Mouse (Mus musculus) lung, postnatal 0 days (tissue): Measurements from ENCODE around the gene Stard8. TPM values are rescaled to one million over a fixed set of nuclear protein-coding genes. Genes with fewer than 3 reads are reported as not detected.

Source experiments
- ATAC-seq: fragments of 200-750 bp; cut with Nextera tagmentation; 2 replicates; pipeline ENCODE4 v1.8.0; 2017; ENCODE audit warnings: moderate library complexity
- DNase-seq: peaks from one replicate; pipeline ENCODE4 v3.0.0-alpha.2; 2016; ENCODE audit warnings: low spot score
- H3K27ac ChIP-seq: fragments of 300-500 bp; sonication (generic); 2 replicates; pipeline ENCODE4 v1.5.1; 2014; ENCODE audit warnings: antibody characterized with exemption, mild to moderate bottlenecking, low read length, mixed read lengths
- H3K27me3 ChIP-seq: fragments of 300-500 bp; sonication (generic); replicated peaks from 2 replicates; pipeline ENCODE4 v1.6.1; 2014; ENCODE audit warnings: low read length, mixed read lengths; ENCODE audit not compliant: insufficient read depth
- H3K36me3 ChIP-seq: fragments of 300-500 bp; sonication (generic); 2 replicates; pipeline ENCODE4 v1.6.1; 2014; ENCODE audit warnings: low read length, mixed read lengths; ENCODE audit not compliant: insufficient read depth
- H3K4me1 ChIP-seq: fragments of 300-500 bp; sonication (generic); 2 replicates; pipeline ENCODE4 v1.6.1; 2014; ENCODE audit warnings: antibody characterized with exemption, low read depth, low read length, mixed read lengths; ENCODE audit not compliant: insufficient read depth
- H3K4me2 ChIP-seq: fragments of 300-500 bp; sonication (generic); replicated peaks from 2 replicates; pipeline ENCODE4 v1.6.1; 2014; ENCODE audit warnings: low read depth, mild to moderate bottlenecking, low read length, moderate library complexity, mixed read lengths
- H3K4me3 ChIP-seq: fragments of 300-500 bp; sonication (generic); 2 replicates; pipeline ENCODE4 v1.5.1; 2014; ENCODE audit warnings: low read depth, low read length
- H3K9ac ChIP-seq: fragments of 300-500 bp; sonication (generic); replicated peaks from 2 replicates; pipeline ENCODE4 v1.6.1; 2014; ENCODE audit warnings: low read depth, mild to moderate bottlenecking
- H3K9me3 ChIP-seq: fragments of 300-500 bp; sonication (generic); 2 replicates; pipeline ENCODE4 v1.6.1; 2016; ENCODE audit warnings: low read length, mixed read lengths
- CTCF ChIP-seq: IDR thresholded peaks from 2 replicates; pipeline ENCODE4 v1.5.1; 2016; ENCODE audit warnings: antibody characterized with exemption, mild to moderate bottlenecking
- EP300 ChIP-seq: IDR thresholded peaks from 2 replicates; pipeline ENCODE4 v1.6.1; 2016; ENCODE audit warnings: antibody characterized with exemption, mild to moderate bottlenecking, control low read depth
- WGBS: fragments of 180-500 bp; shearing (Covaris S2); extraction: QIAGEN DNeasy Blood & Tissue Kit; methylation state at CpG from one replicate; pipeline ENCODE4 v1.1.7; 2014; 5-methylcytosine and 5-hydroxymethylcytosine counted together
- polyA plus RNA-seq: library from polyadenylated mRNA; unstranded; fragments of >200 nt; fragmentation: Nextera tagmentation; extraction: Ambion mirVana; gene quantifications from 2 replicates; pipeline ENCODE4 v1.2.1, GENCODE M21; 2015

The Stard8 gene
- polyA plus RNA-seq, 1 experiment from 2014 or later = 14.8 TPM

- TF ChIP-seq EP300 (0 out of 2 replicates have a peak, but pooled peaks have one; percentile 24), CTCF (no peak)
- no peak for DNase-seq
- 67% methylated on average over 10 of the region's 10 CpGs for WGBS
- no peak overlapping the region for H3K4me2 ChIP-seq
- H3K9ac ChIP-seq = no peak overlapping the region
- H3K4me3 ChIP-seq = no peak overlapping the region
- no peak overlapping the region for H3K27ac ChIP-seq
- H3K36me3 ChIP-seq = no peaks in the 10 kb centered on the region
- H3K4me1 ChIP-seq = no peaks in the 10 kb centered on the region; the same call in 1 of the 2 replicates
- no peaks in the 10 kb centered on the region for H3K27me3 ChIP-seq
- H3K9me3 ChIP-seq = no peaks in the 10 kb centered on the region
- ATAC-seq = no peak
These were observed 47.9 kb downstream of the Stard8 start for GRCm38 (mm10) chrX:99050736-99051481.

- DNase-seq = peak; percentile 81
These were observed 49.2 kb downstream of the Stard8 start for GRCm38 (mm10) chrX:99052255-99052654.

DNA sequence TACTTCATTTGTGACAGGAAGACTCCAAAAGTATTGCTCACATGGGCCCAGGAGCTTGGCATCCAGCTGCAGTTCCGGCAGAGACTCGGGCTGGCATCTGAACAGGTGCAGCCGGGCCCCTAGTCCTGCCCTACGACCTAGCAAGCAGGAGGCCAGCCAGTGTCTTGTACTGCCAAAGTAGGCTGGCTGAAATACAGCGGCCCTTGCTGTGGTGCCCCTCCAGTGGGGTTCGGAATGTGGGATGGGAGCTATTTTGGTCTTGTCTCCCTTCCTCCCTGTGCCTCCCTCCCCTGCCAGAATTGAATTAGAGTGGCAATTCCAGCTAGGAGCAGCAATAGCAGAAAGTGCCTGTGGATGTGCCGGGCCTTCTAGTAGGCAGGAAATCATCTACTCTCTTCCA, 51.5 kb downstream of the Stard8 start:
- Histone ChIP-seq H3K27ac (0 out of 2 replicates have a peak overlapping the region, but pooled peaks have one; percentile 26), H3K4me3 (no peak overlapping the region), H3K9ac (no peak overlapping the region), H3K27me3 (no peaks in the 10 kb centered on the region), H3K4me2 (no peak overlapping the region), H3K9me3 (no peaks in the 10 kb centered on the region), H3K36me3 (no peaks in the 10 kb centered on the region), H3K4me1 (no peaks in the 10 kb centered on the region)
- TF ChIP-seq CTCF = no peak
- DNase-seq (no peak), ATAC-seq (no peak)
- WGBS = 50% methylated on average over 7 of the region's 7 CpGs

More at GRCm38 (mm10) chrX:99052255-99052654, 49.2 kb downstream of the Stard8 start:
- H3K9me3 ChIP-seq = no peaks in the 10 kb centered on the region
- TF ChIP-seq EP300 (peak; percentile 84), CTCF (no peak)
- no peak overlapping the region for H3K4me3 ChIP-seq
- no peaks in the 10 kb centered on the region for H3K27me3 ChIP-seq
- ATAC-seq = peak; percentile 75
- no peaks in the 10 kb centered on the region for H3K36me3 ChIP-seq
- no peak overlapping the region for H3K9ac ChIP-seq
- H3K4me2 ChIP-seq = no peak overlapping the region
- H3K27ac ChIP-seq = peak overlapping the region; percentile 47
- no peaks in the 10 kb centered on the region for H3K4me1 ChIP-seq
- WGBS = 36% methylated on average over 7 of the region's 7 CpGs

DNA sequence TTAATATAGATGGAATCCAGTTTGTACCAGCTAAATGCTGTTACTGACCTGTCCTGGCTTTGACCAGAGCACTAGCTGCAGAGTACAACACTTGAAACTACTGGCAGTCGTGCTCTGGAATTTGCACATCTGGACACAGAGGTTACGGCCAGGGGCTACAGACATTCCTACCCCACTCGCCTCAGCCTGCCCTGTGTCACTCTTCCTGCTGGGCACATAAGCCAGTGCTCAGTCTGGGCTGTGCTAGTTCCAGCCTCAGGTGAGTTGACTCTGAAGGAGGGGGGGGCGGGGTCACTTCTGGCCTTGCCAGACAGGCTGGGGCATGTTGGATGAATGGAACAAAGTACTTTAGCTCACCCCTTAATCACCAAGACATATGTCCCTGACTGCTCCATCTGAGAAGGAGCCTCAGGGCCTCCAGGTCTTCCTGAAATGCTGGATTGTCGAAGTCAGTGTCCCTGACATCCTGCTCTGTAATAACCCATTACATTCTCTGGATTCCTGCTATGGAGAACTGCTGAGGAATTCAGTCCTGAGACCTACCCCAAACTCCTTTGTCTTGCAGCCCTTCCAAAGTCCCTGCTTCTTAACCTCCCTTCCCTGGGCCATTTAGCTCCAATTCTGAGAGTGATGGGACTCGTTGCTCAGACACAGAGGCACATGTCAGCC, 54.9 kb downstream of the Stard8 start:
- H3K4me1 ChIP-seq = no peaks in the 10 kb centered on the region
- H3K4me3 ChIP-seq = no peak overlapping the region
- TF ChIP-seq CTCF (no peak), EP300 (no peak)
- H3K9ac ChIP-seq = no peak overlapping the region
- H3K9me3 ChIP-seq = no peaks in the 10 kb centered on the region
- H3K36me3 ChIP-seq = no peaks in the 10 kb centered on the region
- 52% methylated on average over 6 of the region's 6 CpGs for WGBS
- no peaks in the 10 kb centered on the region for H3K27me3 ChIP-seq
- H3K4me2 ChIP-seq = no peak overlapping the region
- DNase-seq (no peak), ATAC-seq (peak; percentile 35)
- no peak overlapping the region for H3K27ac ChIP-seq

DNA sequence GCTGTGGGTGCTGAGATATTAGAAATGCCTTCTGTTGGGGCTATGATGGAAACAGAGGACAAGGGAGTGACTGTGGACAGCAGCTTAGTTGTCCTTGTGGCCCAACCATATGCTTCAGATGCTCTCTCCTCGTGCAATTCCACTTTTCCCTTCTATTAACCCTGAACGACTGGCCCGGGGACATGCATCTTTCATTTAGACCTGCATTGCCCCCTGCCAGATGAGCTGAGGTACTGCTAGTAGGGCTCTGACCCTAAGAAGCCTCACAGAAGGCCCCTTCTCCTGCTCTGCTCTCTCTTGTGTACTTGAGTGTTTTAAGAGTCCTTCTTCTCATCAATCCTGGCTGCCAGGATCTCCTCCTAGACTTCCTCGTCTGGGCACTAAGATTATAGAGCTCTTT, 56.1 kb downstream of the Stard8 start:
- DNase-seq (peak; percentile 43), ATAC-seq (peak; percentile 25; the same call in 1 of the 2 replicates)
- Histone ChIP-seq H3K4me2 (no peak overlapping the region), H3K9me3 (no peaks in the 10 kb centered on the region), H3K4me1 (no peaks in the 10 kb centered on the region), H3K27me3 (no peaks in the 10 kb centered on the region), H3K4me3 (no peak overlapping the region), H3K9ac (no peak overlapping the region), H3K36me3 (no peaks in the 10 kb centered on the region), H3K27ac (no peak overlapping the region)
- 20% methylated on average over 4 of the region's 4 CpGs for WGBS
- TF ChIP-seq EP300 = no peak
- TF ChIP-seq CTCF = peak; percentile 71

DNA sequence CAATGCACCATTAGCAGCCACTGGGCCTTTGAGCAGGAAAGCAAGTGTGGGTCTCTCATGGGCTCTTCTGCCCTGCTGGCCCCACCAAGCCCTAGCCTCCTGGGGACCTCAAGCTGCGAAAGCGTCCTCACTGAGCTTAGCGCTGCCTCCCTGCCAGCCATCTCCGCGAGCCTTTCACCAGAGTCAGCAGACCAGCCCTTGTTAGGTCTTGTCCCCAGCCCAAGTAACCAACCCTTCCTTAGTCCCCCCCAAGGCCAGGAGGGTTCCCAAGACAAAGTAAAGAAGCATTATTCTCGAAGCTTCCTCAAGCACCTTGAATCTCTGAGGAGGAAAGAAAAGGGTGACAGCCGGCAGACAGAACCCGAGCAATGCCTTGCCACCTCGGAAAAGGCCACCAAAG, 62.5 kb downstream of the Stard8 start:
- no peaks in the 10 kb centered on the region for H3K4me1 ChIP-seq
- no peak overlapping the region for H3K4me2 ChIP-seq
- no peaks in the 10 kb centered on the region for H3K27me3 ChIP-seq
- no peak overlapping the region for H3K9ac ChIP-seq
- ATAC-seq (no peak), DNase-seq (no peak)
- 0 out of 2 replicates have a peak, but pooled peaks cover 3% of the 10 kb centered on the region for H3K36me3 ChIP-seq
- TF ChIP-seq CTCF = no peak
- TF ChIP-seq EP300 = no peak
- no peak overlapping the region for H3K27ac ChIP-seq
- no peak overlapping the region for H3K4me3 ChIP-seq
- 88% methylated on average over 9 of the region's 9 CpGs for WGBS
- no peaks in the 10 kb centered on the region for H3K9me3 ChIP-seq
